8 mouse cellular contexts compared by ENCODE assay signal in genomic region chr3:58690619-58691373, GRCm38 (mm10). TPM values are rescaled to one million over a fixed set of nuclear protein-coding genes. Genes with fewer than 3 reads are reported as not detected.
DNase-seq lines count a peak whose midpoint lies in the region; ATAC-seq and TF ChIP-seq lines count a peak whose summit lies in the region.

No protein-coding gene starts in this region.

- peaks cover 23% of the 10 kb centered on the region for H3K4me1 ChIP-seq in G1E (ENCODE audit: insufficient read depth, low read depth, low read length)
- H3K4me1 ChIP-seq in forebrain, embryonic 15.5 days = peaks cover 18% of the 10 kb centered on the region
- H3K4me1 ChIP-seq in lung, adult 2 months (ENCODE audit: control insufficient read depth, insufficient read depth, low read length) = peaks cover 2% of the 10 kb centered on the region; the same call in 1 of the 2 replicates
- peaks cover 37% of the 10 kb centered on the region for H3K4me1 ChIP-seq in neural tube, embryonic 15.5 days

- ATAC-seq in G1E (ENCODE audit: extremely low read depth, insufficient number of reproducible peaks, low FRiP score, poor library complexity, severe bottlenecking) = peak; percentile 72
- peak; percentile 21 for ATAC-seq in forebrain, embryonic 15.5 days (replicated peaks)
- ATAC-seq in neural tube, embryonic 15.5 days (ENCODE audit: low FRiP score) = peak; percentile 36; the same call in 1 of the 2 replicates

- peaks cover 7% of the 10 kb centered on the region for H3K27me3 ChIP-seq in G1E (ENCODE audit: insufficient read depth, low read length)
- H3K27me3 ChIP-seq in forebrain, embryonic 15.5 days = 0 out of 2 replicates have a peak, but pooled peaks cover 5% of the 10 kb centered on the region
- H3K27me3 ChIP-seq in neural tube, embryonic 15.5 days (replicated peaks) = no peaks in the 10 kb centered on the region

- TF ChIP-seq CTCF in G1E (IDR thresholded peaks at IDR 0.05; ENCODE audit: low read depth, low read length) = no peak
- no peak for TF ChIP-seq CTCF in layer of hippocampus, adult 2 months (conservative IDR thresholded peaks at IDR 0.05)
- TF ChIP-seq CTCF in lung, adult 2 months (IDR thresholded peaks at IDR 0.05; ENCODE audit: insufficient read depth, low read length) = no peak

- peak overlapping the region; percentile 88 for H3K4me3 ChIP-seq in G1E (ENCODE audit: low read depth, low read length)
- peak overlapping the region; percentile 75 for H3K4me3 ChIP-seq in forebrain, embryonic 15.5 days
- peak overlapping the region; percentile 69 for H3K4me3 ChIP-seq in layer of hippocampus, adult 2 months
- H3K4me3 ChIP-seq in lung, adult 2 months (replicated peaks; ENCODE audit: extremely low read depth, low read depth, low read length) = peak overlapping the region; percentile 86
- peak overlapping the region; percentile 88 for H3K4me3 ChIP-seq in neural tube, embryonic 15.5 days (replicated peaks)

- H3K27ac ChIP-seq in forebrain, embryonic 15.5 days (replicated peaks) = peak overlapping the region; percentile 91
- peak overlapping the region; percentile 89 for H3K27ac ChIP-seq in layer of hippocampus, adult 2 months
- peak overlapping the region; percentile 91 for H3K27ac ChIP-seq in neural tube, embryonic 15.5 days (replicated peaks)

- 0 out of 2 replicates have a peak, but pooled peaks have one; percentile 23 for TF ChIP-seq POLR2A in lung, adult 2 months (IDR thresholded peaks at IDR 0.05; ENCODE audit: borderline replicate concordance, extremely low read depth, low read depth, low read length)

- intact Hi-C loops in heart, postnatal 36 days (cut with DNase I) = loop anchor here (5.0 kb wide), 2 partner anchors 113 to 163 kb away; partner anchors contain the start of genes Eif2a, Selenot and Serp1

- peaks cover 22% of the 10 kb centered on the region for H3K36me3 ChIP-seq in G1E (replicated peaks)
- no peaks in the 10 kb centered on the region for H3K36me3 ChIP-seq in forebrain, embryonic 15.5 days
- no peaks in the 10 kb centered on the region for H3K36me3 ChIP-seq in neural tube, embryonic 15.5 days

- 0% methylated on average over 24 of the region's 24 CpGs for WGBS in forebrain, embryonic 15.5 days
- under 1% methylated on average over 24 of the region's 24 CpGs for WGBS in lung, adult 2 months
- WGBS in neural tube, embryonic 15.5 days = under 1% methylated on average over 23 of the region's 24 CpGs

- DNase-seq in G1E (ENCODE audit: low spot score) = peak; percentile 30
- DNase-seq in cerebellum, adult 18-20 months = peak; percentile 88 to 89
- DNase-seq in heart, postnatal 36 days = peak; percentile 59 to 70
- DNase-seq in layer of hippocampus, adult 2 months (ENCODE audit: low spot score in 2 of 2) = peak; percentile 31 to 36
- peak; percentile 70 for DNase-seq in lung, adult 2 months
- DNase-seq in testis, postnatal 10 days (ENCODE audit: low spot score) = peak; percentile 60

- peak overlapping the region; percentile 72 for H3K9ac ChIP-seq in forebrain, embryonic 15.5 days (replicated peaks)
- peak overlapping the region; percentile 88 for H3K9ac ChIP-seq in neural tube, embryonic 15.5 days (replicated peaks)

- peak overlapping the region; percentile 67 for H3K4me2 ChIP-seq in forebrain, embryonic 15.5 days (replicated peaks)
- H3K4me2 ChIP-seq in neural tube, embryonic 15.5 days = peak overlapping the region; percentile 82

- no peaks in the 10 kb centered on the region for H3K9me3 ChIP-seq in G1E (replicated peaks)
- H3K9me3 ChIP-seq in forebrain, embryonic 15.5 days = no peaks in the 10 kb centered on the region
- no peaks in the 10 kb centered on the region for H3K9me3 ChIP-seq in neural tube, embryonic 15.5 days (replicated peaks)

RNA-seq across cellular contexts. Expression of gene Siah2, which starts 1.4 kb away (rescaled TPM):
- total RNA-seq in G1E (2014; fragmentation: Nextera tagmentation) (9.4 TPM in 2 replicates), G1E (2017) (7.5 and 13.9 TPM in 2 replicates)
- 10.0 and 14.5 TPM in 2 replicates for polyA plus RNA-seq in G1E (2012)
- polyA plus RNA-seq in forebrain, embryonic 15.5 days (2015; fragmentation: Nextera tagmentation; extraction: Ambion mirVana) = 7.0 and 8.1 TPM in 2 replicates
- total RNA-seq in heart, postnatal 36 days (2021) = 10 to 100 TPM in 1 of 2 experiments, 1 to 10 TPM in 1; 7.5 to 12.5 TPM
- 10 to 100 TPM; 16.0 to 18.4 TPM for total RNA-seq in layer of hippocampus, adult 2 months (2021)
- polyA plus RNA-seq in lung, adult 2 months (2012; rRNA removed) = 14.4 and 17.3 TPM in 2 replicates
- polyA plus RNA-seq in neural tube, embryonic 15.5 days (2015; fragmentation: Nextera tagmentation; extraction: Ambion mirVana) = 10.2 and 12.2 TPM in 2 replicates

RNA-seq across cellular contexts. Expression of gene Erich6, which starts 53.8 kb away (rescaled TPM):
- total RNA-seq in G1E (2014; fragmentation: Nextera tagmentation) (not detected in 2 replicates), G1E (2017) (0.06 TPM in 1 of 2 replicates, not detected in the other)
- polyA plus RNA-seq in G1E (2012) = not detected in 2 replicates
- 0.08 and 0.10 TPM in 2 replicates for polyA plus RNA-seq in forebrain, embryonic 15.5 days (2015; fragmentation: Nextera tagmentation; extraction: Ambion mirVana)
- total RNA-seq in heart, postnatal 36 days (2021) = not detected
- total RNA-seq in layer of hippocampus, adult 2 months (2021) = 1 to 10 TPM; 1.3 to 1.7 TPM
- polyA plus RNA-seq in lung, adult 2 months (2012; rRNA removed) = 0.09 TPM in 1 of 2 replicates, not detected in the other
- 0.18 TPM in 1 of 2 replicates, not detected in the other for polyA plus RNA-seq in neural tube, embryonic 15.5 days (2015; fragmentation: Nextera tagmentation; extraction: Ambion mirVana)

Comparison
In these comparisons a context has a peak if more than half of its experiments do, and no peak if none do; other contexts are left out.
1. Peak in every context shown above with its lines: DNase-seq, ATAC-seq, H3K4me3 ChIP-seq and H3K27ac ChIP-seq.
2. ATAC-seq: peak in every context shown above with its lines; median percentile 72 in G1E; 36 in neural tube, embryonic 15.5 days; 21 in forebrain, embryonic 15.5 days.
3. DNase-seq: peak in every context shown above with its lines; median percentile 88 in cerebellum, adult 18-20 months; 70 in lung, adult 2 months; 64 in heart, postnatal 36 days; 60 in testis, postnatal 10 days; 34 in layer of hippocampus, adult 2 months; 30 in G1E.